Mouse (Mus musculus) sigmoid colon, adult 10 weeks (tissue): ENCODE data around the gene Tsga8. TPM values are rescaled to one million over a fixed set of nuclear protein-coding genes. Genes with fewer than 3 reads are reported as not detected.

Experiments
- polyA plus RNA-seq: library from polyadenylated mRNA; stranded (reverse); fragments of 350-450 nt; fragmentation: Illumina TruSeq; extraction: RNeasy Lipid Tissue Mini Kit (QIAGEN cat#74804); gene quantifications from one replicate; pipeline ENCODE4 v1.2.3, GENCODE M21; 2014; ENCODE audit warnings: low read depth, low replicate concordance

The Tsga8 gene
- not detected for polyA plus RNA-seq

GRCm38 (mm10) chrX:83487598-83487997 lies at the start of gene Tsga8:
TSS of gene Tsga8 (minus strand) at chrX:83487924.

